Mouse (Mus musculus) hematopoietic stem cell, adult 5-6 weeks (primary cell): Measurements from ENCODE around the gene Sult1e1. TPM values are rescaled to one million over a fixed set of nuclear protein-coding genes. Genes with fewer than 3 reads are reported as not detected.
A peak's percentile ranks its signal among the peaks of the same experiment; 100 is the strongest.

ENCODE experiments used
- ATAC-seq, 2 experiments: fragments of 125-278 bp in 1 of 2; replicated peaks in 1 of 2; 2 replicates each; pipeline ENCODE4 v1.8.0; 2016 to 2017; ENCODE audit warnings: inconsistent platforms in 2 of 2, mild to moderate bottlenecking in 2 of 2, moderate number of reproducible peaks in 2 of 2, low read depth in 1 of 2, moderate TSS enrichment in 1 of 2; ENCODE audit not compliant: low FRiP score in 2 of 2, poor library complexity in 2 of 2, severe bottlenecking in 2 of 2, insufficient read depth in 1 of 2, low TSS enrichment in 1 of 2
- total RNA-seq: library from RNA; stranded (forward); fragments of 172-1452, 232-1000 nt; gene quantifications from 2 replicates; pipeline ENCODE4 v1.2.3, GENCODE M21; 2017

Sult1e1 gene
- not detected in 2 replicates for total RNA-seq

DNA sequence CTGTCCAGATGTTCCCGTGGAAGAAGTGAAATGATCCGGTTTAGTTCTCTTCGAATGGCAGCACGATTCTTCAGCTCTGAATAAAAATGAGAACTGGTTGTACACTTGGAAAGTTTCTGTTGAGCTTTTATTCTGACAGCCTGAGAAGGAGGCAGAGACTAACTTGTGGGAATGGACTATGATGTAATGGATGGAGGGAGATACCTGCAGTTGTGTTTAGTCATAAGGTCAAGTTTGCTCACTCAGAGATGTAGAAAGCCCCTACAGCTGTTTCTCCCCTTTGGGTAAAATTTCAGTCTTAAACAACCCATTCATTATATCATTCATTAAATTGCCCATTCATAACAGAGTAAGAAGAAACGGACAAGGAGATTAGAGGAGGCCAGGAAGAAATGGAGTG lies at the start of gene Sult1e1:
Sult1e1 (minus strand) TSS at position 101 of the 400 bp plus-strand sequence.
- no peak for ATAC-seq

DNA sequence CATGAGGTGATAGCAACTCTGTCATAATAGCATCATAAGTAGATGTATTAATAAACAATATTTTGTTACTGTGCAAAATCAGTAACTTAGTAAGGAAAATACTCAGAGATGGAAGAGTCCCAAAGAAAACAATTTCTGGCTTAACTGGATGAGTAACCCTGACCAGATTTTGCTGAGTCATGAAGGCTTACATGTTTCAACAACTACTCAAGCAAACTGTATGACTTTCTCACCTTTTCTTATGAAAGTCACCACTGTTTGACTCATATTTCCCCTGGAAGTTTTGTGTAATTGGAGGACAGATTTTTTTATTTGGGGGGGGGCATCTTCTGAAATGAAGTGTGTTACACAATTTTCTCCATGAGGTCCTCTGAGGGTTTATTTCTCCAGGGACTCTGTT lies 31.3 kb upstream of the Sult1e1 start:
- no peak for ATAC-seq

DNA sequence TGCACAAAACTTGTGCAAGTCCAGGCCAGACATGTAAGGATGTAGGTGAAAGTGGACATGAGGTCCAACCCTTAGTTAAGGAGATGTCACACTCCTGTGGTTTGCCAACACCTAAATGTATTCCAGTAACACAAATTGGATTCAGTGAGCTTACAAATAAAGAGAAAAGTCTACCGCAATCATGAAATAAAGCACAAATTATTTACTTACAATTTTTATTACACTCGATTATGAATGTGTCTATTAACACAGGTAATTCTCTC lies 23.7 kb upstream of the Sult1e1 start:
- no peak for ATAC-seq

DNA sequence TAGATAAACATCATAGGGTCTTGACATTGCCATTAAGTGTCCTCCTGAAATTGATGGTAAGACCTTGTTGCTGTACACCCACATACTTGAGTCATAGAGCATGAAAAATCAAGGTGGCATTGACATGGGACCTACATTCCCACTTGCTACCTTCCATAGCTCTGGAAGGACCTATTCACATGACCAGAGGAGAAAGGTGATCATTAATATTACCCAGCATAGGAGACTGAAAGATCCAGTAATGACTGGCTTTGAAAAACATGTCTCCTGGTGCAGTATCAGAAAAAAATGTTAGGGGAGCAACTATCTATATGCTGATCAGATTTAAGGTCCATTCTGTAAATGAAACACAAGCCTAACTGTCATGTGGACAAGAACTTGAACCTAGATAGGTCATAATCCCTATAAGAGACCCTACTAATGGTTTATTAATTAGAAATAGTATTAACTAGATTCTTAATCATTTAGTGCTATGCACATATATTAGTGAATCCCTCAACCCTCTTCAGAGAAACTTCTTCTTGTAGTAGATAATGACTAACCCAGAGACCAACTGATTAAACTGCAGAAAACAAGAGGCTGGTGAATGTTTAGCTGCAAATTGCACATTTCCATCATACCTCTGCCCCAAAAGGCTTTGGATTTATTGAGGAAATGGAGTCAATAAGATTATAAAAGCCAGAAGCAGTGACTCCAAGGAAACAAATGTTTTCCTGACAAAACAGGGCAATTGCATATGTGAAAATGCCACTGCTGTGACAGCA lies 23.2 kb upstream of the Sult1e1 start:
- ATAC-seq = no peak

DNA sequence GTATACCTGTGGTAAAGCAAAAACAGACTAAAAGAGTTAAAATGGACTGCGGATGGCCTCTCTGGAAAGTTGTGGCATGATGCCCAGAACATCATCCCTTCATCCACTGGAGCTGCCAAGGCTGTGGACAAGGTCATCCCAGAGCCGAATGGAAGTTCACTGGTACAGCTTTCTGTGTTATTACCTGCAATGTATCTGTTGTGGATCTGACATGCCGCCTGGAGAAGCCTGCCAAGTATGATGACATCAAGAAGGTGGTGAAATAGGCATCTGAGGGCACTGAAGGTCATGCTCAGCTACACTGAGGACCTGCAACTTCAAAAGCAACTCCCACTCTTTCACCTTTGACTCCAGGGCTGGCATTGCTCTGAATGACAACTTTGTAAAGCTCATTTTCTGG lies 9.6 kb upstream of the Sult1e1 start:
- ATAC-seq = no peak

DNA sequence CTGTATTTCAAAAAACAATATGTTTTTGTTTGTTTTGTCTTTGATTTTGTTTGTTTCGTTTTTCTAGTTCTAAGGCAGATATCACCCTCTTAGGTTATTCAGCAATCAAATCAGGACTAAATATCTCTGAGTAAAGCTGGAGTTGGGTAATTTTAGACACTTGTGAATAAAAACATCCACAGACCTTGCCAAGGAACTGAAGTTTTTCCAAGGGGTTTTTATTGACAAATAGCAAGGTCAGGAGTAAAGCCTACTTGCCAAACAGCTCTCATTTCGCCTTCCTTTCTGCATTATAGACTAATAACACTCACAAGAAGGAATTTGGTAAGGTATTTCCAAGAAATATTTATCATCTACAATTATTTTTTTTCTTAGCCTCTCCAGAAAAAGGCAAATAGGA lies 6.5 kb upstream of the Sult1e1 start:
- no peak for ATAC-seq

DNA sequence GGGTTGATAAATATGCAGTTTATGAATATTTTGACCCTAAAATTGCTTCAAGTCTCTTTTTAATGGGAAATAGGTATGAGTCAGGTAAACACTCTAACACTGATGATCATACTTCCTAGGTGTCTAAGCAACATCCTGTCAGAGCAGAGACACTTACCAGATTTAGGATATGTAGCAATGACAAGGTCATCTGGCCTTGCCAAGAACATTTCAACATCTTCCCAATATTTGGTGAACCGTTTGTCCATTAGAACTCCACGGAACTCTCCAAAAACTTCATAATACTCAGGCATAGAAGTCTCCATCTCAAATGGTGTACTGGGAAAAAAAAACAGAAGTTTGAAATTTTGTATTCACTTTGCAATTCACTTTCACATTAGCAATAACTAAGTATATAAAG lies 1.5 kb downstream of the Sult1e1 start:
- no peak for ATAC-seq

DNA sequence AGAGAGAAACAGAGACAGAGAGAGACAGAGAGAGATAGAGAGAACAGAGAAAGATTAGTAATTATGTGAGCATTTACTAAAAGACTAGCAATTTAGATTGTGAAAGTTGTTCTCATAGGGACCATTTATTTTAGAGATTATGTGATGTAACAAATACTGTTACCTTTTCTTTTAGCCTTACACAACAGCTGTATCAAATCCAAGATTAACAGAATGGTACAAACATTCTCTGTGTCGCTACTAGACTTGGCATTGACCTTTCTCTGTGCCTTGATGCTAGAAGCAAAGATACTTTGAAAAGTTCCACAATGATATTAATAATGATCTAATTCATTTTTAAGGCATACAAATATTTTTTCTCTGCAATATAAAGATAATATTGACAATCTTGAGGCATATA lies 11.0 kb downstream of the Sult1e1 start:
- ATAC-seq = no peak

DNA sequence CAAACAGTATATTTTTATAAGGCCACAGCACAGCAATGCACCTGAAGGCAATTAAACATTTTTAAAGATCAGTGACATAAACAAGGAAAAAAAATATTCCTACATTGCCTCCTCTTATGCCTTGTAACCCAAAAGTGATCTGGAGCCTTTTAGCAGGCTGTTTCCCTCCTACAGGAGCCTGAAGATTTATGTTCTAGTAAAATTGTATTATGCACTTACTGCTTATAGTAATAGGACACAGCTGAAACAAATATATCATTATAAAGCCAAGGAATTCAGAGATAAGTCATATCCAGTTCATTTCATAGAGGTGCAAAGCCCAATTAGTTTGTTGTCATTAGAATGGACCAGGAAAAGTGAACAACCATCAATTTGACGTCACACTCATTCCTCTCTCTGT lies 17.2 kb downstream of the Sult1e1 start:
- no peak for ATAC-seq

DNA sequence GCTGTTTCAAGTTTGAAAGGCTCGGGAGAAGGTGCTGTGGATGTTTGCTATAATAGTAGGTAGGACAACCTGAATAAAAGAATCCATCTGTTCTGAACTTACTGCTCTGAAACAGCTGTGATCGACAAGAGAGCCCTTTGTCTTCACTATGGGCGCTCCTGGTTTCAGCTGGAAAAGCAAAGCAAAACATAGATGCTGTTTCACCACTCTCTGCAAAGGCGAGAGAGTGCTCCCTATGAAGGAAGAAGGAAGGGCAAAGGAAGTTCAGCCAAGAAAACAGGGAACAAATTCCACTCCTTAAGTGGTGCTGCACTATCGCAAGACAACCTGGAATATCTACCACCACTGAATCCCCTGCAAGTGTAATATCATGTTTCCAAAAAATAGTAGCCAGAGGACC lies 17.9 kb downstream of the Sult1e1 start:
- no peak for ATAC-seq

DNA sequence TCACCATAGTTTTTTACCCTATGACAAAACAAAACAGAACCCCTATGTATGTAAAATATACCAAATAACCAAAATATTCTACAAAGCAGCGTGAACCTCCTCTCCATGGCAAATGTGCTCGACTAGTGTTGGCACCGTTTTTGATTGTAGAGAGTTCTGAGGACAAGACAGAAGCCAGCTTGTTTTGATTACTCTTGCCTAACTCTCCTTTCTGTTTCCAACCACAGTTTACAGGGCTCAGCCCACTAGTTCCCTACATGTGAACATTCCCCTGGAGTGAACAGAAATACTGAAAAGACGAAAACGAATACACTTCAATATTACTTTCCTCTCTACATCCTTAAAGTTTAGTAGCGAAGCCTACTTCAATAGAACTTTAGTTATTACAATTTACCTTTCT lies 18.6 kb downstream of the Sult1e1 start:
- ATAC-seq = no peak

DNA sequence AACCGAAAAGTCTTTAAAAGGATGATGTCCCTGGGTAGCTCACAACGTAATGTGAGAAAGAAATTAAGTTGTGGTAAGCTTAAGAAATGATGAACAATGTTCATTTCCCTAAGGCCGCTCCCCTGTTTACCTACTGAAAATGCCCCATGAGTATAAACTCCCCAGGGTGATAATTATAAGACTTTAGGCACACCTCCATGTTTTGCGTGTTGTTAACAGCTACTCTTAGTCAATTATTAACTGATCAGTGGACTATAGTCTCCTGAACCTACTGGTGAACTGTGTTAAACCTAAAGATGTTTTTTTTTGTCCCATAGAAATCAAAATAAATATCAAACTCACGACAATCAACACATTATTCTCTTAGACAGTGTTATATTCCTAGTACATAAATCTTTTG lies 22.5 kb downstream of the Sult1e1 start, which contains the start of gene Sult1d1:
Sult1d1 (minus strand) TSS at position 183 of the 400 bp plus-strand sequence.
- ATAC-seq = no peak

DNA sequence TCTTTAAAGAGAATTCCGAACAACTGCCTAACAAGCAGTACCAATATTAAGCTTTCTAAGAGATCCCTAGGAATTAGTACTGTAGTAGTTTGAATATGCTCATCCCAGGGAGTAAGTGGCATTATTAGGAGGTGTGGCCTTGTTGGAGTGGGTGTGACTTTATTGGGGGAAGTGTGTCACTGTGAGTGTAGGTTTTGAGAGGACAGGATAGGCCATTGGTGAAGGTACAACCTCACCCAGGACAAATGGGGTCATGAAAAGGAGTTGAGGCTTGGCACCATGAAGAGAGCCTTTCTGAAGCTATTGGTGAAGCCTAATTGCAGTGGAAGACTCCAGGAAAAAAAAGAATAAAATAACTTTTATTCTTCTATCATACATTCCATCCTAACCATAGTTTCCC lies 24.1 kb downstream of the Sult1e1 start:
- ATAC-seq = no peak

DNA sequence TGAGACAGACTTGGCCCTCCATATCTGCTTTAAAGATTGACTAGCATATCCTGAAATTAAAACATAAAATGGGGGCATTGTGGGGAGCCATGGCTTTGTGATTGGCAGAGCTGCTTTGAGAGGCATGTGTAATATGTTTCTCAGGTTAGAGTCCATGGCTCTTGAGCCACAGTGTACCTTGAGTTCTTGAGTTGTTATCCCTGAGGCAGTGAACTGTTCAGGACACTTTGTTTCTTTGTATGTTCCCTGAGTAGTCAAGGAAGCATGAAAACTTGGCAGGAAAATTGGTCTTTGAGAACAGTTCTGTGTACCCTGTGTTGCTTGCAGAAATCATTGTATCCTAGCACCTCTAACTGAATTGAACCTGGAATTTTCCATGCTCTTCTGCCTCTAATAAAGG lies 28.4 kb downstream of the Sult1e1 start:
- no peak for ATAC-seq

DNA sequence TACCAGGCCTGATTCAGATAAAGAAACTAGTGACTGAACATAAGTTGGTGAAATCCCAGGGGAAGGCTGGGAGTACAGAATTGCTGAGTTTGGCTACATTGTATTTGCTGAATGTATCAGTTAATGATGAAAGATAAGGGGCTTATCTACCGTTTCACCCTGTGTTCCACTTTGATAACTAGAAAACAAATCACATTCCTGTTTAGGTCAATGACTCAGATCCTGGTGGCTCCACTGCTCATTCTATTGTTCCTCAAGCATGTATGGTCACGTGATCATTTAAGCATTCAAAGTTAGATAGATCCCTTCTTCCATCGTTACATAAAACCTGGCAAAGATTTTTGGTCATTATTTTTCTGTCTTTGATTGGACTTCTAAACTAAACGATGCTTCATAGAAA lies 28.9 kb downstream of the Sult1e1 start:
- ATAC-seq = no peak

DNA sequence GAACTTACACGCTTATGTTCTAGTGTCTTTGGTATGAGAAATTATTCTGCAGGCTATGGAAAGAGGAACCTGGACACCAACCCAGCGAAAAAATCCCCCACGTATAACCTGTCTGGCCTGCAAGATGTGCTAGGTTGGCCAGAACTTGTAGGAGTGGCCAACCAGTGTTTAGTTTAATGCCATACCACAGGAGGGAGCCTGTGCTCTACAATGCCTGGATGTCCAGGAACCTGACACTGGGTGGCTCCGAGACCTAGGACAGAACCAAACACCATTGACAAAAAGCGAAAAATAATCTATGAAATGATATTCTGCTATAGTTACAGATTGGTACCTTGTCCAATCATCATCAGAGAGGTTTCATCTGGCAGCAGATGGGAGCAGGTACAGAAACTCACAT lies 31.2 kb downstream of the Sult1e1 start:
- peak in 1 of 2 experiments; percentile 27; a peak in 1 of 4 replicates for ATAC-seq

DNA sequence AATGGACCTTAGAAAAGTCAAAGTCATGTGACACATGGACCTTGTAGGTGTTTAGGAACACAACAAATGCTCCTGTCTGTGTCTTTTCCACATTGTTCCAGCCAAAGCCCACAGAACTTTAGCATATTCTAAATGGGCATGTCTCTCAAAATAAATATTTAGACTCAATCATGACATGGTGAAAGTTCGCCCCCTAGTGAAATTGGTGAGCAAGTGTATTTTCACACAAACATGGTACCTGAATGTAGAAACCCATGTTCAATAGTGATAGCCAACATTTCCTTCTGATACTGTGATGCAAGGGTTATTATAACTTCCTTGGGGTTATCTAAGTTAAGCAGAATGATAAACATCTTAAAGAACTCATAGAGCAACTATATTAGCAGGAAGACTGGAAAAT lies 40.5 kb downstream of the Sult1e1 start:
- no peak for ATAC-seq

DNA sequence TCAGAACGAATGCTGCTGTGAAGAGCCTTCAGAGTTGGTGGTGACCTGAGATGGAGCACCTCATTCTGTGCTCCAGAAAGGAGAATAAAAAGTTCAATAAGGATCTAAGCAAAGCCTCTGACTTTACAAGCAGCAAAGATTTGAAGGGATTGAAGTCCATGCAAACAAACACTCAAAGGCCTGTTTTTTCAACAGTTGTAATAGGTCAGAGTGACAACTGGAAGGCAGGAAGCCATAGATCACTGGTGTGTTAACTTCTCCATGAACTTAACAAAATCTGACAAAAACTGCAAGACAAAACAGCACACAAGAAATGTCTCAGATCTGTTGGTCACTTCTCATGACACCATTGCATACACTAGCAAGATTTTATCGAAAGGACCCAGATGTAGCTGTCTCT lies 53.3 kb downstream of the Sult1e1 start, which contains the start of gene Sult1b1:
Sult1b1 (minus strand) TSS at position 85 of the 400 bp plus-strand sequence.
- ATAC-seq = no peak

DNA sequence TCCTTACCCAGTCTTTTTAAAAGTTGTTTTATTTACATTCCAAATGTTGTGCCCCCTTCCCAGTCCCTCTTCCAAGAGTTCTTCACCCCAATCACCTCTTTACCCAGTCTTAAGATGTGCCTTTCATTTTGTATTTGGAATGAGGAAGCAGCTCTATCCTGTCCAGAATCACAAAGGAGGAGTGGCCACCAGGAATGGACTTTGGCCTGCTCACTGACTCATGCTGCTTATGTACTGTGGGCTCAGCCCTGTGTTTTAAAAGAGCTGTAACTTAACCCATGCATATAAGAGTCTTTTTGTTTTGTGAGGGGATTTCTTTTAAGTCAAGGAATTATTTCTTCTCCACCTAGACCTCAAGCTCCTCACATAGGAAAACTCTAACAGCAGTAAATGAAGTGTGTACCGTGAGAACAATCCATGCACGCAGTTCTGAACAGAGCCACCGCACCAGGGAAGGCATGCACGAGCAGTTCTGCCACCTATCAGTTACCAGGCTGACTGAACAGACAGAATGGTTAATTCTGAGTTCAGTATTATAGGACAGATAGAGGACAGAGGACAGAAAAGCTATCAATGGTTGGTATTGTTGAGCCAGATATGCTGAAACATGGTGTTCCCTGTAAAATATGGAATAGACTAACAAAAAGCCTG lies 55.3 kb downstream of the Sult1e1 start:
- no peak for ATAC-seq
